ENCODE assay signal across 8 mouse cellular contexts in the genomic region with DNA sequence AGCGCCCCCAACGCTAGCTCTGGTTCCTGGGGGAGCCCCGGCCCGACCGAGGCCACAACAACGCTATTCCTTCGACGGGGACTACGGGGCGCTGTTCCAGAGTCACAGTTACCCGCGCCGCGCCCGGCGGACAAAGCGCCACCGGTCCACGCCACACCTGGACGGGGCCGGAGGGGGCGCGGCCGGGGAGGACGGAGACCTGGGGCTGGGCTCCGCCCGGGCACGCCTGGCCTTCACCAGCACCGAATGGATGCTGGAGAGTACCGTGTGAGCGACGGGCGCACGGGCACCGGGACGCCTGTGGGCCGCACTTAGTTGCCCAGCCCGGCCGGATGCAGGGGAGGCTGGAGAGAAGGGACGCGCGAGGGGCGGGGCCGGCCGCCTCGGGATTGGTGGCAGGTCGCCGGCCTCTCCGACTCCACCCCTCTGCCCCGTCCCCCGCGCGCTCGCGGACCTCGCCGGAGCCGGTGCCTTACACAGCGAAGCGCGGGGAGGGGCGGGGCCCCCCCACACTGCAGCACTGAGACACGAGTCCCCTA. TPM values are rescaled to one million over a fixed set of nuclear protein-coding genes. Genes with fewer than 3 reads are reported as not detected.
DNase-seq lines count a peak whose midpoint lies in the region; ATAC-seq and TF ChIP-seq lines count a peak whose summit lies in the region.

No protein-coding gene starts in this region.

- H3K4me2 ChIP-seq in forebrain, embryonic 16.5 days (ENCODE audit: low read length): peak overlapping the region; percentile 60
- peak overlapping the region; percentile 95 for H3K4me2 ChIP-seq in intestine, embryonic 15.5 days (replicated peaks)
- peak overlapping the region; percentile 68 for H3K4me2 ChIP-seq in liver, embryonic 15.5 days
- peak overlapping the region; percentile 81 for H3K4me2 ChIP-seq in neural tube, embryonic 12.5 days (replicated peaks)

- peak overlapping the region; percentile 51 for H3K9ac ChIP-seq in forebrain, embryonic 16.5 days (replicated peaks; ENCODE audit: low read depth, low read length)
- H3K9ac ChIP-seq in intestine, embryonic 15.5 days: peak overlapping the region; percentile 52
- no peak overlapping the region for H3K9ac ChIP-seq in liver, embryonic 15.5 days
- H3K9ac ChIP-seq in neural tube, embryonic 12.5 days: peak overlapping the region; percentile 60

- peaks cover 34% of the 10 kb centered on the region for H3K27me3 ChIP-seq in E14TG2a.4 (ENCODE audit: insufficient read depth, low read length)
- 0 out of 2 replicates have a peak, but pooled peaks cover 3% of the 10 kb centered on the region for H3K27me3 ChIP-seq in forebrain, embryonic 16.5 days (replicated peaks; ENCODE audit: control insufficient read depth, insufficient read depth, low read length)
- H3K27me3 ChIP-seq in intestine, embryonic 15.5 days (replicated peaks): peaks cover 7% of the 10 kb centered on the region; the same call in 1 of the 2 replicates
- H3K27me3 ChIP-seq in liver, embryonic 15.5 days: peaks cover 29% of the 10 kb centered on the region
- H3K27me3 ChIP-seq in neural tube, embryonic 12.5 days (replicated peaks): peaks cover 27% of the 10 kb centered on the region

- TF ChIP-seq CTCF in E14TG2a.4 (conservative IDR thresholded peaks at IDR 0.05; ENCODE audit: low read length): no peak

- peak; percentile 34; the same call in 1 of the 2 replicates for ATAC-seq in forebrain, embryonic 16.5 days
- ATAC-seq in intestine, embryonic 15.5 days: peak; percentile 88
- no peak for ATAC-seq in liver, embryonic 15.5 days (ENCODE audit: insufficient read depth)
- ATAC-seq in neural tube, embryonic 12.5 days (ENCODE audit: low FRiP score, low read depth): peak; percentile 76

- H3K4me1 ChIP-seq in E14TG2a.4 (replicated peaks; ENCODE audit: low read depth, low read length): peaks cover 47% of the 10 kb centered on the region
- peaks cover 18% of the 10 kb centered on the region for H3K4me1 ChIP-seq in forebrain, embryonic 16.5 days (replicated peaks; ENCODE audit: control insufficient read depth, insufficient read depth, low read length)
- peaks cover 18% of the 10 kb centered on the region for H3K4me1 ChIP-seq in intestine, embryonic 15.5 days (replicated peaks)
- H3K4me1 ChIP-seq in liver, embryonic 15.5 days (replicated peaks): peaks cover 11% of the 10 kb centered on the region
- H3K4me1 ChIP-seq in neural tube, embryonic 12.5 days: peaks cover 14% of the 10 kb centered on the region; the same call in 1 of the 2 replicates

- H3K9me3 ChIP-seq in E14TG2a.4 (ENCODE audit: low read length): no peaks in the 10 kb centered on the region
- H3K9me3 ChIP-seq in forebrain, embryonic 16.5 days (ENCODE audit: control insufficient read depth, low read length): no peaks in the 10 kb centered on the region
- no peaks in the 10 kb centered on the region for H3K9me3 ChIP-seq in intestine, embryonic 15.5 days
- H3K9me3 ChIP-seq in liver, embryonic 15.5 days (replicated peaks): no peaks in the 10 kb centered on the region
- H3K9me3 ChIP-seq in neural tube, embryonic 12.5 days: no peaks in the 10 kb centered on the region

- H3K36me3 ChIP-seq in E14TG2a.4 (ENCODE audit: insufficient read depth, low read length): peaks cover 9% of the 10 kb centered on the region
- 0 out of 2 replicates have a peak, but pooled peaks cover 6% of the 10 kb centered on the region for H3K36me3 ChIP-seq in forebrain, embryonic 16.5 days (ENCODE audit: control insufficient read depth, insufficient read depth)
- no peaks in the 10 kb centered on the region; the same call in 1 of the 2 replicates for H3K36me3 ChIP-seq in intestine, embryonic 15.5 days
- no peaks in the 10 kb centered on the region for H3K36me3 ChIP-seq in liver, embryonic 15.5 days (replicated peaks)
- H3K36me3 ChIP-seq in neural tube, embryonic 12.5 days: peaks cover 7% of the 10 kb centered on the region

- H3K4me3 ChIP-seq in E14TG2a.4 (replicated peaks; ENCODE audit: low read length): peak overlapping the region; percentile 80
- peak overlapping the region; percentile 38 for H3K4me3 ChIP-seq in forebrain, embryonic 16.5 days (replicated peaks; ENCODE audit: low read length)
- H3K4me3 ChIP-seq in intestine, embryonic 15.5 days (replicated peaks): peak overlapping the region; percentile 54
- peak overlapping the region; percentile 50 for H3K4me3 ChIP-seq in liver, embryonic 15.5 days (replicated peaks)
- H3K4me3 ChIP-seq in neural tube, embryonic 12.5 days: peak overlapping the region; percentile 47

- 4% methylated on average over 58 of the region's 63 CpGs for WGBS in forebrain, embryonic 16.5 days
- 3% methylated on average over 55 of the region's 63 CpGs for WGBS in intestine, embryonic 15.5 days
- 4% methylated on average over 63 of the region's 63 CpGs for whole genome bisulfite sequencing in liver, embryonic 15.5 days (ENCODE audit: insufficient replicate concordance)
- 1% methylated on average over 63 of the region's 63 CpGs for WGBS in neural tube, embryonic 12.5 days

- DNase-seq in adrenal gland, adult 2 months: peak; percentile 85
- no peak for DNase-seq in c-Kit-positive CD71-positive TER-119-positive erythroid progenitor cells, embryonic 14.5 days (ENCODE audit: low spot score)
- no peak for DNase-seq in cerebellum, adult 18-20 months

- H3K27ac ChIP-seq in forebrain, embryonic 16.5 days (ENCODE audit: low read length): no peak overlapping the region
- H3K27ac ChIP-seq in intestine, embryonic 15.5 days: no peak overlapping the region
- no peak overlapping the region for H3K27ac ChIP-seq in liver, embryonic 15.5 days (replicated peaks)
- no peak overlapping the region for H3K27ac ChIP-seq in neural tube, embryonic 12.5 days

RNA-seq across cellular contexts. Expression of gene Lrfn1, which starts 15.5 kb away (rescaled TPM):
- 10 to 100 TPM; 12.9 to 25.4 TPM for total RNA-seq in adrenal gland, adult 2 months (2021)
- 33.6 and 37.1 TPM in 2 replicates for polyA plus RNA-seq in adrenal gland, adult 2 months (2012; rRNA removed)
- 9.1 and 10.6 TPM in 2 replicates for polyA plus RNA-seq in forebrain, embryonic 16.5 days (2015; fragmentation: Nextera tagmentation; extraction: Ambion mirVana)
- polyA plus RNA-seq in intestine, embryonic 15.5 days (2015; fragmentation: Nextera tagmentation; extraction: Ambion mirVana): 1.9 and 2.7 TPM in 2 replicates
- 0.09 and 0.20 TPM in 2 replicates for polyA plus RNA-seq in liver, embryonic 15.5 days (2015; fragmentation: Nextera tagmentation; extraction: Ambion mirVana)
- 16.6 and 18.8 TPM in 2 replicates for polyA plus RNA-seq in neural tube, embryonic 12.5 days (2016; fragmentation: Nextera tagmentation; extraction: Ambion mirVana)

RNA-seq across cellular contexts. Expression of gene Gmfg, which starts 30.0 kb away (rescaled TPM):
- total RNA-seq in adrenal gland, adult 2 months (2021): 10 to 100 TPM in 1 of 2 experiments, 1 to 10 TPM in 1; 7.1 to 10.4 TPM
- 0.58 and 0.89 TPM in 2 replicates for polyA plus RNA-seq in adrenal gland, adult 2 months (2012; rRNA removed)
- 1.7 and 2.2 TPM in 2 replicates for polyA plus RNA-seq in forebrain, embryonic 16.5 days (2015; fragmentation: Nextera tagmentation; extraction: Ambion mirVana)
- polyA plus RNA-seq in intestine, embryonic 15.5 days (2015; fragmentation: Nextera tagmentation; extraction: Ambion mirVana): 17.5 and 19.9 TPM in 2 replicates
- polyA plus RNA-seq in liver, embryonic 15.5 days (2015; fragmentation: Nextera tagmentation; extraction: Ambion mirVana): 32.4 and 35.6 TPM in 2 replicates
- 6.6 and 8.1 TPM in 2 replicates for polyA plus RNA-seq in neural tube, embryonic 12.5 days (2016; fragmentation: Nextera tagmentation; extraction: Ambion mirVana)

RNA-seq across cellular contexts. Expression of gene Ifnl2, which starts 43.0 kb away (rescaled TPM):
- total RNA-seq in adrenal gland, adult 2 months (2021): not detected
- polyA plus RNA-seq in adrenal gland, adult 2 months (2012; rRNA removed): 0.33 and 1.00 TPM in 2 replicates
- not detected in 2 replicates for polyA plus RNA-seq in forebrain, embryonic 16.5 days (2015; fragmentation: Nextera tagmentation; extraction: Ambion mirVana)
- not detected in 2 replicates for polyA plus RNA-seq in intestine, embryonic 15.5 days (2015; fragmentation: Nextera tagmentation; extraction: Ambion mirVana)
- not detected in 2 replicates for polyA plus RNA-seq in liver, embryonic 15.5 days (2015; fragmentation: Nextera tagmentation; extraction: Ambion mirVana)
- polyA plus RNA-seq in neural tube, embryonic 12.5 days (2016; fragmentation: Nextera tagmentation; extraction: Ambion mirVana): not detected in 2 replicates

RNA-seq across cellular contexts. Expression of gene Ifnl3, which starts 55.4 kb away (rescaled TPM):
- not detected for total RNA-seq in adrenal gland, adult 2 months (2021)
- 0.48 and 0.59 TPM in 2 replicates for polyA plus RNA-seq in adrenal gland, adult 2 months (2012; rRNA removed)
- polyA plus RNA-seq in forebrain, embryonic 16.5 days (2015; fragmentation: Nextera tagmentation; extraction: Ambion mirVana): not detected in 2 replicates
- polyA plus RNA-seq in intestine, embryonic 15.5 days (2015; fragmentation: Nextera tagmentation; extraction: Ambion mirVana): not detected in 2 replicates
- polyA plus RNA-seq in liver, embryonic 15.5 days (2015; fragmentation: Nextera tagmentation; extraction: Ambion mirVana): not detected in 2 replicates
- polyA plus RNA-seq in neural tube, embryonic 12.5 days (2016; fragmentation: Nextera tagmentation; extraction: Ambion mirVana): not detected in 2 replicates
